ENCODE assay signal across 25 mouse cellular contexts in genomic region chr9:56646227-56647025, GRCm38 (mm10).
A peak's percentile ranks its signal among the peaks of the same experiment; 100 is the strongest.
DNase-seq lines count a peak whose midpoint lies in the region; ATAC-seq and TF ChIP-seq lines count a peak whose summit lies in the region.
"Had no signal": no experiment of that assay in that cellular context is flagged by ENCODE, and none has a peak within 500 bp of the region (broad histone marks: within the 10 kb centered on the region; RNA-seq: fewer than 3 reads in every experiment).

No protein-coding gene starts in this region.

- DNase-seq in layer of hippocampus, adult 2 months (ENCODE audit: low spot score in 2 of 2), result no peak
- DNase-seq in layer of hippocampus, postnatal 14 days (ENCODE audit: low spot score in 2 of 2), result no peak
- DNase-seq in midbrain, embryonic 11.5 days (ENCODE audit: low spot score, missing footprints), result peak; percentile 12
- DNase-seq in brain, adult 2 months (ENCODE audit: low read depth, low spot score), result peak; percentile 82
- DNase-seq: adrenal gland, adult 8-10 months; adrenal gland, postnatal 25 days; cerebellum, adult 18-20 months; cerebellum, adult 9-11 months; cerebellum, postnatal 25 days; embryo, embryonic 11 days; gastrocnemius, adult 2 months; gastrocnemius, postnatal 14 days; heart, adult 11 months had no signal

- no peak overlapping the region for H3K4me3 ChIP-seq in layer of hippocampus, adult 2 months
- H3K4me3 ChIP-seq in midbrain, embryonic 11.5 days (ENCODE audit: low read depth, low read length), result no peak overlapping the region
- H3K4me3 ChIP-seq in midbrain, embryonic 13.5 days (replicated peaks), result no peak overlapping the region
- no peak overlapping the region for H3K4me3 ChIP-seq in cortical plate, adult 2 months (ENCODE audit: insufficient read depth, low read length)
- H3K4me3 ChIP-seq: embryonic facial prominence, embryonic 10.5 days; embryonic facial prominence, embryonic 13.5 days; erythroblast, embryonic 14.5 days; forebrain, embryonic 12.5 days; forebrain, embryonic 15.5 days; gastrocnemius, adult 2 months; hindbrain, embryonic 13.5 days had no signal

- H3K36me3 ChIP-seq in midbrain, embryonic 11.5 days (ENCODE audit: control insufficient read depth, insufficient read depth, low read length), result no peaks in the 10 kb centered on the region
- no peaks in the 10 kb centered on the region for H3K36me3 ChIP-seq in midbrain, embryonic 13.5 days
- H3K36me3 ChIP-seq: embryonic facial prominence, embryonic 10.5 days; embryonic facial prominence, embryonic 13.5 days; forebrain, embryonic 12.5 days; forebrain, embryonic 15.5 days; hindbrain, embryonic 13.5 days had no signal

- H3K9ac ChIP-seq in midbrain, embryonic 11.5 days (ENCODE audit: low read length), result no peak overlapping the region
- H3K9ac ChIP-seq in midbrain, embryonic 13.5 days (replicated peaks), result no peak overlapping the region
- H3K9ac ChIP-seq: embryonic facial prominence, embryonic 13.5 days; forebrain, embryonic 12.5 days; forebrain, embryonic 15.5 days; hindbrain, embryonic 13.5 days had no signal

- no peaks in the 10 kb centered on the region for H3K4me1 ChIP-seq in midbrain, embryonic 11.5 days (ENCODE audit: control insufficient read depth, insufficient read depth, low read length)
- peaks cover 30% of the 10 kb centered on the region for H3K4me1 ChIP-seq in midbrain, embryonic 13.5 days (replicated peaks)
- peaks cover 9% of the 10 kb centered on the region for H3K4me1 ChIP-seq in cortical plate, adult 2 months (ENCODE audit: control insufficient read depth, insufficient read depth, low read length)

- 91% methylated on average over 15 of the region's 15 CpGs for WGBS in midbrain, embryonic 11.5 days
- WGBS in midbrain, embryonic 13.5 days, result 92% methylated on average over 15 of the region's 15 CpGs

- ATAC-seq in midbrain, embryonic 11.5 days (ENCODE audit: low FRiP score), result no peak
- ATAC-seq in midbrain, embryonic 13.5 days, result no peak
- ATAC-seq: CD4-positive, CD25-positive, alpha-beta regulatory T cell, adult 4 months; forebrain, embryonic 15.5 days; hindbrain, postnatal 0 days; inflammation-experienced regulatory T-cells, adult 6 months had no signal

- no peaks in the 10 kb centered on the region for H3K27me3 ChIP-seq in midbrain, embryonic 11.5 days (ENCODE audit: control insufficient read depth, insufficient read depth, low read length)
- peaks cover 12% of the 10 kb centered on the region; the same call in 1 of the 2 replicates for H3K27me3 ChIP-seq in midbrain, embryonic 13.5 days
- H3K27me3 ChIP-seq: embryonic facial prominence, embryonic 13.5 days had no signal

- no peak for TF ChIP-seq POLR2A in cortical plate, adult 2 months (IDR thresholded peaks at IDR 0.05; ENCODE audit: extremely low read depth, insufficient read depth, low read length)

- no peak for TF ChIP-seq CTCF in layer of hippocampus, adult 2 months (conservative IDR thresholded peaks at IDR 0.05)
- no peak for TF ChIP-seq CTCF in cortical plate, adult 2 months (IDR thresholded peaks at IDR 0.05; ENCODE audit: extremely low read depth, insufficient read depth, low read length)

- H3K27ac ChIP-seq in layer of hippocampus, adult 2 months, result peak overlapping the region; percentile 25; the same call in 1 of the 2 replicates
- no peak overlapping the region for H3K27ac ChIP-seq in midbrain, embryonic 11.5 days (ENCODE audit: low read depth, low read length)
- no peak overlapping the region for H3K27ac ChIP-seq in midbrain, embryonic 13.5 days
- peak overlapping the region; percentile 76 for H3K27ac ChIP-seq in cortical plate, adult 2 months (ENCODE audit: insufficient read depth, low read length)
- H3K27ac ChIP-seq: embryonic facial prominence, embryonic 10.5 days; embryonic facial prominence, embryonic 13.5 days; forebrain, embryonic 12.5 days; forebrain, embryonic 15.5 days; gastrocnemius, adult 2 months; hindbrain, embryonic 13.5 days; hindbrain, postnatal 0 days had no signal

- H3K9me3 ChIP-seq in midbrain, embryonic 11.5 days (ENCODE audit: control insufficient read depth, low read length), result no peaks in the 10 kb centered on the region
- H3K9me3 ChIP-seq in midbrain, embryonic 13.5 days, result no peaks in the 10 kb centered on the region
- H3K9me3 ChIP-seq: embryonic facial prominence, embryonic 10.5 days; embryonic facial prominence, embryonic 13.5 days; forebrain, embryonic 12.5 days; forebrain, embryonic 15.5 days; hindbrain, embryonic 13.5 days had no signal

- H3K4me2 ChIP-seq in midbrain, embryonic 11.5 days, result no peak overlapping the region
- no peak overlapping the region for H3K4me2 ChIP-seq in midbrain, embryonic 13.5 days (replicated peaks)
- H3K4me2 ChIP-seq: embryonic facial prominence, embryonic 13.5 days; forebrain, embryonic 12.5 days; forebrain, embryonic 15.5 days; heart, embryonic 11.5 days; hindbrain, embryonic 13.5 days had no signal

Comparison
In these comparisons a context has a peak if more than half of its experiments do, and no peak if none do; other contexts are left out.
1. DNase-seq: peak in midbrain, embryonic 11.5 days (single experiment) and brain, adult 2 months (single experiment); none in layer of hippocampus, adult 2 months (0 of 2) and layer of hippocampus, postnatal 14 days (0 of 2).
2. H3K27ac ChIP-seq: peak in layer of hippocampus, adult 2 months (single experiment) and cortical plate, adult 2 months (single experiment); none in midbrain, embryonic 11.5 days (single experiment) and midbrain, embryonic 13.5 days (single experiment).